Mouse (Mus musculus): Measurements from ENCODE around the gene Prokr2.

DNA sequence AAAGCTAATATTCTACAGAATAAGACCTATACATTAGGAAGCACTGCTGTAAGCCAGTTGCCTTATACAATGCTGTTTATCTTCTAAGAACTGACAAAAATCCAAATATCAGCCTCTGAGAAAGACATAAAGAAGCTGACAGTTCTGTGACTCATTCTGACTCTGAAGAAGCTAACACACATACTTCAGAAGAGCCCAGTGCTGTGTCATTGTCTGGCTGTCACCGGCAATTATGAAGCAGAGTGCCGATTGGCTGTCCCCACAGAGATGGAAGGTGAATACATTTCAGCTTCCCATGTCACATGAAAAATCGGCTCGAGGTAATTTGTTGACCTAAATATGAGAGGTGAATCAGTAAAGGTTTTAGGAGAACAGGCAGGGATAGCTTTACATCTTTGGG lies 24.9 kb upstream of the Prokr2 start:
- TF ChIP-seq POLR2A (IDR thresholded peaks at IDR 0.05; ENCODE audit: borderline replicate concordance, low read depth, low read length) (no peak), CTCF (IDR thresholded peaks at IDR 0.05; ENCODE audit: low read depth, low read length) (no peak)

Data from bone marrow macrophage, adult 2 months (primary cell).